7 mouse cellular contexts compared by ENCODE assay signal in the genomic region with DNA sequence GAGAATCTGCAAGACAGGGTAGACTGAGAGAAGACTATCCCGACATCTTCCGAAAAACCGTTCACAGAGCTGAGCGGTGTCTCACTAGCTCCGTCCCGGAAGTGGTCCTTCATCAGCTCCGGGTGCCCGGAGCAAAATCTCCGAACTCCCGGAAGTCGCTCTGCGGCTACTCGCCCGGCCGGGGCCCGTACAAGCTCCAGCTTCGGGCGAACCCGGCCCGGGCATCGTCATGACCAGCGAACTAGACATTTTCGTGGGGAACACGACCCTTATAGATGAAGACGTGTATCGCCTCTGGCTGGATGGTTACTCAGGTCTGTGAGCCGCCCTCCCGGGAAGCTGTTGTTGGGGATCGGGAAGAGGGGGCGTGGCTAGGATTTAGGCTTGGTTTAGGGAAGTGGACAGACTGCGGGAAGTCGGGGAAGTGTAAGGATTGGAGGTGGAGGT. TPM values are rescaled to one million over a fixed set of nuclear protein-coding genes. Genes with fewer than 3 reads are reported as not detected.
DNase-seq lines count a peak whose midpoint lies in the region; ATAC-seq lines count a peak whose summit lies in the region.

Fibp (plus strand) TSS at position 151 of the 447 bp plus-strand sequence.

- no peaks in the 10 kb centered on the region for H3K27me3 ChIP-seq in intestine, embryonic 14.5 days (replicated peaks; ENCODE audit: control insufficient read depth, insufficient read depth, low read length)
- H3K27me3 ChIP-seq in midbrain, embryonic 10.5 days (ENCODE audit: low read depth, poor library complexity, severe bottlenecking): peaks cover 22% of the 10 kb centered on the region

- under 1% methylated on average over 32 of the region's 32 CpGs for WGBS in intestine, embryonic 14.5 days
- under 1% methylated on average over 32 of the region's 32 CpGs for WGBS in midbrain, embryonic 10.5 days

- H3K27ac ChIP-seq in intestine, embryonic 14.5 days (ENCODE audit: low read depth): peak within 1 kb of the TSS; percentile 34; the same call in 1 of the 2 replicates
- peak within 1 kb of the TSS; percentile 83 for H3K27ac ChIP-seq in midbrain, embryonic 10.5 days (replicated peaks)

- H3K4me1 ChIP-seq in intestine, embryonic 14.5 days (replicated peaks; ENCODE audit: control insufficient read depth, insufficient read depth, low read length): peaks cover 38% of the 10 kb centered on the region
- H3K4me1 ChIP-seq in midbrain, embryonic 10.5 days: peaks cover 54% of the 10 kb centered on the region

- H3K9ac ChIP-seq in intestine, embryonic 14.5 days (ENCODE audit: low read length): peak within 1 kb of the TSS; percentile 70

- DNase-seq in adrenal gland, adult (ENCODE audit: inconsistent age in 2 of 2, low spot score in 1 of 2): peak; percentile 90 to 97
- DNase-seq in embryo, embryonic 10.5 days (ENCODE audit: low spot score): peak; percentile 95
- peak; percentile 81 for DNase-seq in gastrocnemius, postnatal 25 days
- peak; percentile 96 for DNase-seq in intestine, embryonic 14.5 days (ENCODE audit: low spot score)
- peak; percentile 87 to 91 for DNase-seq in left cerebral cortex, postnatal 25 days (ENCODE audit: low spot score in 2 of 2)
- DNase-seq in midbrain, embryonic 10.5 days (ENCODE audit: low spot score): peak; percentile 93
- DNase-seq in right cerebral cortex, postnatal 4 days: peak; percentile 86

- H3K9me3 ChIP-seq in intestine, embryonic 14.5 days (ENCODE audit: control insufficient read depth, low read length): no peaks in the 10 kb centered on the region
- H3K9me3 ChIP-seq in midbrain, embryonic 10.5 days (replicated peaks): no peaks in the 10 kb centered on the region

- H3K36me3 ChIP-seq in intestine, embryonic 14.5 days (ENCODE audit: control insufficient read depth, insufficient read depth, low read length): peaks cover 30% of the 10 kb centered on the region
- peaks cover 36% of the 10 kb centered on the region for H3K36me3 ChIP-seq in midbrain, embryonic 10.5 days

- peak; percentile 65 for ATAC-seq in intestine, embryonic 14.5 days (replicated peaks; ENCODE audit: low FRiP score, low TSS enrichment, low read depth)

- intact Hi-C loops in left cerebral cortex, postnatal 25 days (cut with DNase I): loop anchor here (1.0 kb wide), 1 partner anchor 30 kb away; the partner anchor contains the start of gene Cfl1

- H3K4me3 ChIP-seq in intestine, embryonic 14.5 days (ENCODE audit: low read depth, low read length): peak within 1 kb of the TSS; percentile 91
- H3K4me3 ChIP-seq in midbrain, embryonic 10.5 days: peak within 1 kb of the TSS; percentile 73

- peak within 1 kb of the TSS; percentile 66 for H3K4me2 ChIP-seq in intestine, embryonic 14.5 days (ENCODE audit: low read length)

RNA-seq across cellular contexts. Expression of gene Fibp, which starts in this region (rescaled TPM):
- total RNA-seq in gastrocnemius, postnatal 25 days (2021): 10 to 100 TPM; 36.9 to 38.4 TPM
- 111 and 112 TPM in 2 replicates for polyA plus RNA-seq in intestine, embryonic 14.5 days (2014; fragmentation: Nextera tagmentation; extraction: Ambion mirVana)
- 10 to 100 TPM; 81.9 to 92.9 TPM for total RNA-seq in left cerebral cortex, postnatal 25 days (2021)
- 98.0 and 111 TPM in 2 replicates for polyA plus RNA-seq in midbrain, embryonic 10.5 days (2016; fragmentation: Nextera tagmentation; extraction: Ambion mirVana)

Comparison
In these comparisons a context has a peak if more than half of its experiments do, and no peak if none do; other contexts are left out.
1. Peak in every context shown above with its lines: DNase-seq, ATAC-seq, H3K4me3 ChIP-seq and H3K27ac ChIP-seq.